Mouse (Mus musculus) cerebellum, adult 2 months (tissue): ENCODE results near the gene Wwox.

Experiments used
- CTCF ChIP-seq: fragments of 200-500 bp; IDR thresholded peaks from 2 replicates; pipeline ENCODE4 v1.5.1; 2011; ENCODE audit warnings: low read depth, mild to moderate bottlenecking, control low read depth, low read length, moderate library complexity, borderline replicate concordance; ENCODE audit not compliant: insufficient read depth
- POLR2A ChIP-seq: fragments of 200-500 bp; IDR thresholded peaks from 2 replicates; pipeline ENCODE4 v1.6.1; 2011; ENCODE audit warnings: low read length, control low read depth, borderline replicate concordance; ENCODE audit not compliant: insufficient read depth

GRCm38 (mm10) chr8:114455302-114455701 lies 15.8 kb downstream of the Wwox start:
- TF ChIP-seq CTCF, result no peak
- no peak for TF ChIP-seq POLR2A
